Mouse (Mus musculus): ENCODE measurements around the gene Hnrnpl.

DNA sequence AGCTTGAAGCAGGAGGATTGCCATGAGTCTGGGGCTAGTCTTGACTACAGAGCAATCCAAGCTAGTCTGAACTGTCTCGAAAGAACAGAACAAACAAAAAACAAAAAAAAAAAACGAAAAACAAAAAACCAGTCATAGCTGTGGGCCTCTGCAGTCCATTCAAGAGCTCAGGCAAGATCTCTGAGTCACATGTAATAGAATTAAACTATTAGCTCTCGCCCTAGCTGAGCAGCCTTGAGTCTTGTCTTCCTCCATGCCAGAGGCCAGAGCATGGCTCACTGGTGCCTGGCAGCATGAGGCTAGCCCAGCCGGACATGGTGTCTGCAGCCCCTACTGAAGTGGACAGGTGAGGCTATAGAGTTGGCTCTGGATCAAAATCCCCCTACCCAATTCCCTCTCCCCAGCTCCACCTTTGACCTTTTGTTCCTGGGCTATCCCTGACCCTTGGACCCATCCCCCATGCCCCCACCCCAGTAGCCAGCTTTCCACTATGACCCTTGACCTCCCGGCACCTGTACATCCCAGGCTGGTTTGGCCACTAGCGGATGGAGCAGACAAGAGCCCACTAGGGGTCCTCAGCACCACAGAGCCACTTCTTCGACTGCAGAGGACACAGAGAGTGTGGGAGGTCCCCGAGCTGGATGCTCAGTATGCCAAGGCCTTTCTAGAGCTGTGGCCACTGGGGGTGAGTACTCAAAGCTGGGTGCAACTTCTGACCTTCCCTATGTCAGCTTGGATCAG is 18.1 kb upstream of the Hnrnpl start:
- no peak for TF ChIP-seq EP300 (IDR thresholded peaks at IDR 0.05; ENCODE audit: low read depth)
- TF ChIP-seq CTCF (IDR thresholded peaks at IDR 0.05; ENCODE audit: low read depth) = peak; percentile 53
